Mouse (Mus musculus) right cerebral cortex, adult 2 months (tissue): ENCODE data around the gene Keap1.
"Not testable (repeated sequence)": the region's sequence is repeated elsewhere in the genome, so short reads cannot be mapped to it uniquely, and the experiment has no call there.

Experiments
- DNase-seq, 2 experiments: peaks; one replicate each; pipeline ENCODE4 v3.0.0; 2021 to 2022; ENCODE audit warnings: low spot score in 2 of 2

Keap1 gene

DNA sequence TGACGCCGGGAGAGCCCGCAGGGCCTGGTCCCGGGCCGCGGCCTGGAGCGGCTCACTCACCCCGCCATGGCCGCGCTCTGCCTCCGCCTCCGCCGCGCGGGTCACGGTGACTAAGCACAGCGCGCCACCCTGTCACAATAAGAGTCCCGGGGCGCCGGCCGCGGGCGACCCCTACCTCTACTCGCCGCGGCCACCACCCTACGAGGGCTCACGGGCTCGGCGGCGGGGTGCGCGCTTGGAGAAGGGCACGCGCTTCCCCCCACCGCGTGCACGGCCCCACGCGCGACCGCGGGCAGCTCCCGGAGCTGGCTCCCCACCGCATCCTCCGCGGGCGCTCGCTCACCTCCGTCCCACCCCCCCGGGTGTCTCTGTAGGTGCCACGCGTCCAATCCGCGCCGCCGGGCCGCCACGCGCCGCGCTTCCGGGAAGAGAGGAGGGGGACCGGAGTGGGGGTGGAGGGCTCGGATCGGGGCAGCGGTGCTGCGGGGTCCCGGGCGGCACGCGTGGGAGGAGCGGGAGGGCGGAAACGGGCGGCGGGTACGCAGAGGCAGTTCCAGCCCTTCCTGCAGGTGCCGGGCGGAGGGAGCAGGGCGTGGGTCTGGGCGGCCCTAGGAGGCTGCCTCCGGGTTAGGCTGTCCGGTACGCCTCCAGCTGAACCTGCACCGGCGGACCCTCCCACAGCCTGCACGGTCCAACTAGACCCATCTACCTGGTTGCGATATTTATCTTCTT is at the start of gene Keap1:
Keap1 (minus strand) TSS at position 629 of the 732 bp plus-strand sequence.
- DNase-seq, result peak; percentile 61 to 75

DNA sequence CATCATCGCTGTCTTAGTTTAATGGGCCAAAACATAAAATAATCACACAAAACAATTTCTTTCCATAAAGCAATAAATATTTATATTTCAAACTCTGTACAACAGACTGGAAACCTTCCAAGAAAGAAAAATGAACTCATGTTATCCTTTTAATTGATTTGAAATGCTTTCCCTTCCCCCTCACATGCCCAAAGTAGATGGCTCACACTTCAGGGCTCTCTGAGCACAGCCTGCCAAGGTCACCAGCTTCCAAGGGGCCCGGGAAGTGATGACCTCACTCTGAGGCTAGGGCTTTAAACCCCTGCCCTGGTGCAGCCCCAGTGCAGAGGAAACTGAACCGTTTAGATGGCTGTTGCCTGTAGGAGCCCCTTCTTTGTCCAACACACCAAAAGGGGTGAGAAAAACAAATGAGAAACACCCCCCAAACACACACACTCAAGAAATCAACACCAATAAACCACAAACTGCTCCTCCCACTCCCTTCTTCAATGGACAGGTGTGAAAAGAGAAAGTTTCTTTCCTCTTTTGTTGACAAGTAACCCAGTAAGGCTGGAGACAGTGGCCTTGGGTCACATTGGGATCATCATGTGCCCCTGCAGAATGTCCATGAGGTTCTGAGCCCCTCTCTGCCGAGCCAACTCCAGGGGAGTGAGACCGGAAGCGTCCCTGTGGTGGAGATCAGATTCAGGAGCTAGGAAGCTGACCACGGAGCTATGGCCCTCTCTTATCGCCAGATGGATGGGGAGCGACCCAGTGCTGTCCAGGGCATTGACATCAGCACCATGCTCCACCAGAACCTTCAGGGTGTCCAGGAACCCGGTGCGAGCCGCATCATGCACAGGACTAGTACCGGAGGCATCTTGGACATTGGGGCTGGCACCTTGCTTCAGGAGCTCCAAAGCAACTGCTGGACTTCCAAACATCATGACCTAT is 49.5 kb upstream of the Keap1 start:
- DNase-seq, result no peak

DNA sequence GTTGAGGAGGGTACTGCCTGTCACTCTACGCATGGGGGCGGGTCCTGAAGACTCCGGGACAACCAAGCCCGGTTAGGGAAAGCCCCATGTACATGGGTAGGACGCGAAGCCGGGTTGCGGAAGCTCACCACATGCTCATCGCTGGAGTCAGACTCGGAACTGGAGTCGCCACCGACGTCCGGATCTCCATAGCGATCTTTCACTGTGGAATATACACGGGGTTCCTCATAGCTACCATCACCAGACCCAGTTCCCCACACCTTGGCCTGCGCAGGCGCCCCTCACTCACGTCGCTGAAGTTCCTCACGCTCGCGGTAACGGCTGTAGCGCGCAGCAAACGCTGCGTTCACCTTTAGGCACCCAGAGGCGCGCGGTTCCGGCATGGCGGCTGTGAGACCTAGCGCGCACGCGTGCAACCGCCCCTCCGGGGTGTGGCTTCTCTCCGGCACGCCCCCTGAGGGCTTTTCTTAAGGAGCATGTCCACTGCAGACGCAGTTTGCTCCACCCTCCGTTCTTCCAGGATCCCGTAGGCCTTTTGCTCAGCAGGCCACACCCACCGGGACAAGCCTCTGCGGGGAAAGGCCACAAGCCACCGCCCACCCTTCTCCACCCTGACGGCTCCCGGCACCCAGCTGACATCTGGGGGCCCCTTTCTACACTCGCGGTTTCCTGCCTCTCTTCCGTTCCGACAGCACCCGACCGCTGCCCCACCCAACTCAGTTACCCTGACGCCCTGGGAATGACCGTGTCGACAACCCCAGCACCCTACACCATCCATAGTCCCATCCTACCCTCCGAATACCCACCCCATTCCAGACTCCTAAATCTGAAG is 48.6 kb upstream of the Keap1 start, which contains the start of gene Kri1:
Kri1 (minus strand) TSS at position 399 of the 832 bp plus-strand sequence.
- peak; percentile 96 to 97 for DNase-seq

DNA sequence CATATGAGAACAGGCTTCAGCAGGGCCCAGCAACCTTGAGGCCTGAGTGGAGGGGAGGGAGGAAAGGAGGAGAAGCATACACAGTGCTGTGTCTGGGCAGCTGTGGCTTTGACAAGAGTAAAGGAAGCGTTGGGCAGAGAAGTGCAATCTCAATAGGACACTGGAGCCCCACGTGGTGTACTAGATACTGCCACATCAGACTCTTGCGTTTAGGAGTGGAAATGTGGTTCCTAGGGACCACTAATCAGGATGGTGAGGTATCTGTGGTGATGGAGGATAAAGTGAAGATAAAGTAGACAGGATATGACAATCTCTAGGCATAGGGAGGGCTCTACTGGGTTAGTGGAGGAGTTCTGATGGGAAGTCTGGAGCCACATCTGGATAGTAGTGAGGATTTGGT is 47.6 kb upstream of the Keap1 start:
- no peak for DNase-seq

DNA sequence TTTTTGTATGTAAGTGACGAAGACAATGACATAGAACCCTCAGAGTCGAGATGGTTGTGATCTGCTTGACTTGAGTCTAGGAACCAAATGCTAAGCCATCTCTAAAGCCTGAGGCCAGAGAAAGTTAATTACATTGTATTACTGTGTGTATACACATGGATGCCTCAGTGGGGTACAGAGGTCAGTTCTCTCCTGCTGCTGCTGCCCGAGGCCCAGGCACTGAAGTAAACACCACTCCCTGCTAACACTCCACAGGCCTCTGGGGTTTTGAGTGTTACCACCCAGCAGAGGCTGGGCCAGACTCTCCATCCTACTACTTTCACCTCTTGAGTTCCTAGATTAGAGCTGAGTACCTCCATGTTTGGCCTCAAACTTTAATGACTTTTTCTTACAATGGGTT is 44.8 kb upstream of the Keap1 start:
- no peak for DNase-seq

DNA sequence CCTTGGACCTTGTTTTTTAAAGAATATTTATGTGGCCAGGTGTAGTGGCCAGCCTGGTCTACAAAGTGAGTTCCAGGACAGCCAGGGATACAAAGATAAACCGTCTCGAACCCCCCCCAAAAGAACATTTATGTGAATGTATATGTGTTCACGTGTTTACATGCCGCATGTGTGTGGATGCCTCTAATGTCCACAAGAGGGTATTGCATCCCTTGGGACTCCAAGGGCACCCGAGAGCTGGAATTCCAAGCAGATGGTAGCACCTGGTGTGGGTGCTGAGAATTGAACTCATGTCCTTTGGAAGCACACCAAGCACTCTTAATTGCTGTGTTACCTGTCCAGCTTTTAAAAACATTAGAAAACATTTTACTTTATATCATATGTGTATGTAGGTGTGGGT is 44.4 kb upstream of the Keap1 start:
- no peak for DNase-seq

DNA sequence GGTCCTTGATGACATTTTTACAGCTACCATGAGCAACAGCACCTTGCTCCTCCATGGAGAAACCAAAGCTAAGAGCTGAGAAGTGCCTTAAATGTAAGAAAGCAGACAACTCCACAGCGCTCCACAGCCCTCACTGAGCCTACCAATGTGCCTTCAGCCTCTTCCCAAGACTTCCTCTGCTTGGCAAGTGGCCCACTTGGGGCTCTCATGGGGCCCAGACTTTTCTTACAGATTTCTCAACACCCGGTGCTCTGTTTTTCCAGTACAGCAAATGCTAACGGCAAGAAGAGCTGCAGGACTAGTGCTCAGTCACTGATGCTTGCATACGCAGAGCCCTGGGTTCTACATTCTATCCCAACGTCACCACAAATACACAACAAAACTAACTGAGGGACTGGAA is 38.6 kb upstream of the Keap1 start:
- no peak for DNase-seq

DNA sequence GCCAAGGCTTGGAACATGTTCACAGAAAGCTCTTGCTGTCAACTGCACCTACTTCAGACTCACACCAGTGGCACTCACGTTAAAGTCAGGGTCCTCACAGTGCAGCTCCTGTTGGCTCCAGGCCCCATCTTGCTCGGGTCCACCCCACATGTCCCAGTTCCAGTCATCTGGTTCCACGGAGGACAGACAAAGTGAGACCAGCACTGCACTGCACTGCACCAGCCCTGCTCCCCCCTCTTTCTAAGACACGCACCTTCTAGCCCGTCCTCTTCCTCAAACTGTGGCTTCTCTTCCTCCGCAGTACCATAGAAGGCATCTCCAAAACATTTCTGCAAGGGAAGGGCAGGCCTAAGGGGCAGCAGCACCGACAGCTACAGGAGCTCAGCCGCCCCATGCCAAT is 37.1 kb upstream of the Keap1 start:
- DNase-seq, result no peak

DNA sequence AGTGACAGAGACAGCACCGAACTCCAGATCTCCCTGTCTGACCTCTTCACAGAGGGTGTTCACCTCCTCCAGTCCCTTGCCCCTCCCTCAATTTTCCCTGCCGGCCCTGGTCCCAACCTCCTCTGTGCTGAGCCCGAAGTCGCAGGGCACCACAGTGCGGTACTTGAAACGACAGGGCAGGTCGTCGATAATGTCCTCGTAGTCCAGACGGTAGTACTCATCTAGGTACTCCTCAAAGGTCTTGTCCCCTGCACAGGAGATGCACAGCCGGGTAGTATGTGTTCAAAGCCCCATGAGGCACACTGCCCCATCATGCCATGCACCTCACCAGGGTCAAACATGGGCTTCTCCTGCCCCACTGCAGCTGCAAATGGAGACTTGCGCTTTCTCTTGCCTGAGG is 36.6 kb upstream of the Keap1 start:
- no peak for DNase-seq

DNA sequence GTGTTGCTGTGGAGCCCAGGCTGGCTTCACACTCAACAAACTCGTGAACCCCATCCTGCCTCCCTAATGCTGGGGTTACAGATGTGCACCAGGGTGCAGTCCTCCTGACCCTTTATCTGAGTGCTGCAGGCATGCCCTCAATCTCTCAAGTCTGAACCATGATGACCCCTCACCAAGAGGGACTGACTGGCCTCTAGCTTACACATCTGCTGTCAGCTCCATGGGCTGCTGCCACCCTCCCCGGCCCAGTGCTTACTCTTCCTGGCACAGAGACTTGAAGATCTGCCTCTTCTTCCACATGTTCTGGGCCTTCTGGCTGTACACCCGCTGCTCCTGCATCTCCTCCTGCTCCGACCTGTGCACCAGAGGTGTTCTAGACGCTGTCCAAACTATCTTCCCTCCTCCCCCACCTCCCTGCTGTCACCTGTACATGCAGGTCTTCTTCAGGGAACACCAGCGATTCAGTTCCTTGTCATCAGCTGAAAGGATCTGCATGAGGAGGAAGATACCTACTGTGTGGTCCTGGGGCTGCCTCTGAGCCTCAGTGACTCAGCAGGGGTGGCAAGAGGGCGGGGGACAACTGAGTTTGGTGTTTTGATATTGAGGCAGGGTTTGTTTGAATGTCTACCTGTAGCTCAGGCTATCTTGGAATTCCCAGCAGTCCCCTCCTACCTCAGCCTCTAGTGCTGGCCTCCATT is 36.0 kb upstream of the Keap1 start:
- no peak for DNase-seq

DNA sequence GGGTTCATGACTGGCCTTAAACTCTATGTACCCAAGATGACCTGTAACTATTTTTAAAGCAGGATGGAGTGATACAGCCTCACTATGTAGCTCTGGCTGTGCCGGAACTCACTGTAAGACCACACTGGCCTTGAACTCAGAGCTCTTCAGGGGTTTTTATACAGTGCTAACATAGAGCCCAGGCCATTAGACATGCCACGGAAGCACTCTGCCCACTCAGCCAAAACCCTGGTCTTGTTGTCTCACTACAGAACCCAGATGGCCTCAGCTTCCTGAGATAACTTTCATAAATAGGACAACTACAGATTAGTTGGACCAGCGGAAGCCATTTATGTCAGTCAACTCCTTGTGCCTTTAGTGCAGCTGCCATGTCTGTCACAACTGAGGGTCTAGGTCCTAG is 35.2 kb upstream of the Keap1 start:
- no peak for DNase-seq

DNA sequence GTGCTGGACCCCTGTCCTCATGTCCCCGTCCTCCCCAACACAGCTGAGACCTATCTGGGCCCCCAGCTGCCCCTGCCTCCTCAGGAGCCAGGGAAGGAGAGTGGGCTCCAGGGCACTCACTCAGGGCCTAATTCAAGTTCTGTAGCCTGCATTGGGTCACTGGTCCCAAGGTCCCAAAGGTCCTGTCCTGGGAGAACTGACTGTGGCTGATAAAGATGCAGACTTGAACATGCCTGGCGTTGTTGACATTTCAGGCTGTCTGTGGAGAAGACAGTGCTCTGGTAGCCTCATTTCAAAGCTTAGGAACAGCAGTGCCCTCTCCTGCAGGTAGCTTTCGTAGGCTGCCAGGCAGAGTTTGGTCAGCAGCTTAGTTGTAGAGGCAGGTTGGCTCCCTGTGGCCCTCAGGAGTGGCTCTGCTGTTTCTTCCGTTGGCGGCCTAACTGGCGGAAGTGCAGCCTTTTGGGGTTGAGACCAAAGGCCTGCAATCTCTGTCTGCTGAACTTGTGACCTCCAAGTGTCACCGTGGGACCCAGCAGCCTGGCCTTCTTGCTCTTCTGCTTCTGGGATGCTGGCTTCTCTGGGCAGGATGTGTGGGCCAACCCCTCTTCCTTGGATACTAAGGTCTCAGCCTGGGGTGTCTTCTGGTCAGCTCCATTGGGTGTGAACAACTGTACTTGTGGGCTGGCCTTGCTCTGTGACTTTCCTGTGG is 34.5 kb upstream of the Keap1 start:
- DNase-seq, result no peak

DNA sequence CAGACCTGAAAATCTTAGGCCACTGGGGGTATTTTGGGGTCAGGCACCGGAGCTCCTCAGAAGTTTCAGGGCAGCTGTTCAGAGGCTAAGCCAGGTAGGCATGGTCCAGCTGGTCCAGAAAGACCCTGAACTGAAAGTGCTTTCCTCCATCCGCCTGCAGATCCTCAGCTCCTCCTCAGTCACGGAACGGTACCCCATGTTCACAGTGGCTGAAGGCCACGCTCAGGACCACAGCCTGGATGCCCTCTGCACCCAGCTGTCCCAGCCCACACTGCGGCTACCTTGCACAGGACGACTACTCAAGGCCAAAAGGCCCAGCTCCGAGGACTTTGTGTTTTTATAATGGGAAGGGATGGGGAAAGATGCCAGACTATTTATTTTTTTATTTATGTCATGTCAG is 33.9 kb upstream of the Keap1 start:
- no peak for DNase-seq

DNA sequence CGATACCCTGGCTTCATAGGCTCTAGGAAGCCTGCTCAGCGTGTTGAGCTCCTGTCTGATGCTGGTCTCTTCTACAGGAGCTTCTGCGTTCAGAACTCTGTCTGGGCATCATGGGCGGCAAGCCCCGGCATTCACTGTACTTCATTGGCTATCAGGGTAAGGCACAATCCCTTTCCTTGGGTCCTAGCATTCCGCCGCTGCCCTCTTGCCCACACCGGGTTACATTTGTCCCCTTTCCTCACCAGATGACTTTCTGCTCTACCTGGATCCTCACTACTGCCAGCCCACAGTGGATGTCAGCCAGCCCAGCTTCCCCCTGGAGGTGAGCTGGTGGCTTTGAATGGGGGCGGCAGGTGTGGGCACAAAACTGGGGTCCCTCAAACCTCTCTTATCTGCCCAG is 33.2 kb upstream of the Keap1 start:
- DNase-seq, result no peak

DNA sequence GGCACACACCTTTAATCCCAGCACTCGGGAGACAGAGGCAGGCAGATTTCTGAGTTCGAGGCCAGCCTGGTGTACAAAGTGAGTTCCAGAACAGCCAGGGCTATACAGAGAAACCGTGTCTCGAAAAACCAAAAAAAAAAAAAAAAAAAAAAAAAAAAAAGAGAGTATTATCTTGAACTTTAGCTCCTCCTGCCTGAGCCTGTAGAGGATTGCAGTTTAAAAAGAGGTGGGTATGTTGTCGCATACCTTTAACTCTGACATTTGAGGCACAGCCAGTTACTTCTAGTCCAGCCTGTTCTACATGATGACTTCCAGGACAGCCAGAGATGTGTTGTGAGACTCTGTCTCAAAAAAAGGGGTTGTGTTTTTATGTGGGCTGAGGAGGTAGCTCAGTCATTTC is 30.4 kb upstream of the Keap1 start:
- DNase-seq, result not testable (repeated sequence)

DNA sequence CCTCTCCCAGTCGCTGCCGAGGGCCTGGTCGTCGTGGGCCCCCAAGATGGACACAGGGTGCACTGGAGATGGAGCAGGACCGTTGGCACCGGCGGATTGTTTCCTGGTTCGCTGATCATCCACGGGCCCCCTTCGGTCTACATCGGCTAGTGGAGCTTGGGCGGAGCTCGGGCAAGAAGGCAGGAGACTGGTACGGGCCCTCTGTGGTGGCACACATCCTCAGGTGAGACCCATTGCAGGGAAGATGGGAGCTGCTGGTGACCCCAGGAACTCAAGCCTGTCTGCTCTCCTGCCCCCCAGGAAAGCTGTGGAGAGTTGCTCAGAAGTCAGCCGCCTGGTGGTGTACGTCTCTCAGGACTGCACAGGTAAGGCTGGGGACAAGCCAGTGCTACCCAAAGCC is 29.1 kb upstream of the Keap1 start:
- DNase-seq, result no peak

DNA sequence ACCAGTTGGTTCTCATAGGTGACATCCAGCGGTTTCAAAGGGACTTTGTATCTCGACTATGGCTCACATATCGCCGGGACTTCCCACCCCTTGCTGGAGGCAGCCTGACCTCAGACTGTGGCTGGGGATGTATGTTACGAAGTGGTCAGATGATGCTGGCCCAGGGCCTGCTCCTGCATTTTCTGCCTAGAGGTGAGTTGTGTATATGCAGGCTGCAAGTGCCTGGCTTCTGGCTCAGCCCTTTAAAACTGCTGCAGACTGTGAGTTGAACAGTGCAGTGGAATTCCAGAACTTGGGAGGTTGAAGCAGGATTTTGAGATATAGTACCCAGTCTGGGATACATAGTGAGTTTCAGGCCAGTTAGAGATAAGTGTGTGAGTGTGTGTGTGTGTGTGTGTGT is 27.7 kb upstream of the Keap1 start:
- no peak for DNase-seq

DNA sequence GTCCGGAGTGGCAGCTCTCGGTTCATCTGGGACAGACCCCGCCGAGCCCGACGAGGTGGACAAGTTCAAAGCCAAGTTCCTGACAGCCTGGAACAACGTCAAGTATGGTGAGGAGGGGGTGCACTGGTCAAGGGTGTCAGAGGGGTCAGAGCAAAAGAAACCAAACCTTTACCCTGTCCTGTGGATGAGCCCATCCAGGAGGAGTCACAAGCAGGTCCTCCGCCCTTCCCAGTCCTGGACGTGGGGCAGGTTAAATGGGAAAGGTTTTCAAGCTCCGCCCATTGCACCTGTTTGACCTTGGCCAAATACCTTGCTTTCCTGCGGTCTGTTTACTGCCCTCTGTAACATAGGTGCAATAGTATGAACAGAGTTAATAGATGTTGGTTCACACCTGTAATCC is 26.4 kb upstream of the Keap1 start:
- DNase-seq, result no peak

DNA sequence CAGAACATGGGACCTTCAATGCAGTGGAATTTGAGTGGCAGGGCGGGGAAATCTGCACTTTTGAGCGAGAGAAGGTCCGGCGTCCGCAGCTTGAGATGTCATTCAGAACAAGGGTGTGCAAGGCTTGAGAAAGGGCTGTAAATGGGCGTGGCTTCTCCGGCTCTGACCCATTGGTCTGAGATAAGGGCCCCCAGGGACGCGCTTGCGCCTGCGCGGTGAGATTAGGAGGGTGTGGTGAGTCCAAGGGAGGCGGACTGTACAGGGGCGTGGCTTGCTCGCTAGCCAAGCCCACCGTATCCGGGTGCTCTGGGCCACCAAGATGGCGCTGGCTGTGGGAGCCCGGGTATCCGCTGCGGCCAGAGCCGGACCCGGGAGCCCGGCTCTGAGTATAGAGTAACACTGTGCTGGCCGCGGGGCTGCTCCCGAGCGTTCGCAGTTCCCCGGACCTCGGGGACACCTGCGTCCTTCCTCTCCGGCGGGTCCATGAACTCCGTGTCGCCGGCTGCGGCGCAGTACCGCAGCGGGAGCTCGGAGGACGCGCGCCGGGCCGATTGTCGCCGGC is 25.9 kb upstream of the Keap1 start, which contains the start of gene Atg4d:
Atg4d (plus strand) TSS at position 294 of the 562 bp plus-strand sequence.
- DNase-seq, result peak; percentile 94 to 95

DNA sequence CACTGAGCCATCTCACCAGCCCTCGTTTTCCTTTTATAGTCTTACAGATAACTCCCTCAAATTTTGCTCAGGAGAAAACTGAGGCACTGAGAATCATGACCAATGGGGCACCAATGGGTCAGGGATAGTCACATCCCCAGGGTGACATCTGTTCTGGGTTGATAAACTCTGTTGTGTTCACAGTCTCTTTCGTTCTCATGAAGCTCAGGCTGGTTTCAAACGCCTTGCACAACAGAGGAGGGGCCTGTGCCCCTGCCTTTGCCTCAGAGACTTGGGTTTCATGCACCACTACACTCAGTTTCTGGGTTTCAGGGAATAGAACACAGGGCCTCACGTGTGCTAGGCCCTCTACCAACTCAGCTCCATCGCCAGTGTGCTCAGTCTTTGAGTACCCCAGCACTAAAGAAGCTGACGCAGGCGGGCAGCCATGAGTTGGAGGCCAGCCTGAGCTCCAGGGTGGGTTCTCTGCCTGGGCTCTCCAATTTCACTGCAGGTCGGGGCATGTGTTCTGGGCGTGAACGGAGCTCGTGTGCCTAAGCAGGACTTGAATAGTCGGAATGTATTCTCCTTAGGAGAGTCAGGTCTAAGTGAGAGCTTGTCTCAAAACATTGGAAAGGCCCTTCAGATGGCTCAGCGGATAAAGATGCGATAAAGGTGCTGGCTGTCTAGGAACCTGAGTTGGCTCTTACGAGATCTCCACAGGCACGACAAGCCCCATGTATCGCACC is 25.3 kb upstream of the Keap1 start:
- no peak for DNase-seq
